In the genomic region with DNA sequence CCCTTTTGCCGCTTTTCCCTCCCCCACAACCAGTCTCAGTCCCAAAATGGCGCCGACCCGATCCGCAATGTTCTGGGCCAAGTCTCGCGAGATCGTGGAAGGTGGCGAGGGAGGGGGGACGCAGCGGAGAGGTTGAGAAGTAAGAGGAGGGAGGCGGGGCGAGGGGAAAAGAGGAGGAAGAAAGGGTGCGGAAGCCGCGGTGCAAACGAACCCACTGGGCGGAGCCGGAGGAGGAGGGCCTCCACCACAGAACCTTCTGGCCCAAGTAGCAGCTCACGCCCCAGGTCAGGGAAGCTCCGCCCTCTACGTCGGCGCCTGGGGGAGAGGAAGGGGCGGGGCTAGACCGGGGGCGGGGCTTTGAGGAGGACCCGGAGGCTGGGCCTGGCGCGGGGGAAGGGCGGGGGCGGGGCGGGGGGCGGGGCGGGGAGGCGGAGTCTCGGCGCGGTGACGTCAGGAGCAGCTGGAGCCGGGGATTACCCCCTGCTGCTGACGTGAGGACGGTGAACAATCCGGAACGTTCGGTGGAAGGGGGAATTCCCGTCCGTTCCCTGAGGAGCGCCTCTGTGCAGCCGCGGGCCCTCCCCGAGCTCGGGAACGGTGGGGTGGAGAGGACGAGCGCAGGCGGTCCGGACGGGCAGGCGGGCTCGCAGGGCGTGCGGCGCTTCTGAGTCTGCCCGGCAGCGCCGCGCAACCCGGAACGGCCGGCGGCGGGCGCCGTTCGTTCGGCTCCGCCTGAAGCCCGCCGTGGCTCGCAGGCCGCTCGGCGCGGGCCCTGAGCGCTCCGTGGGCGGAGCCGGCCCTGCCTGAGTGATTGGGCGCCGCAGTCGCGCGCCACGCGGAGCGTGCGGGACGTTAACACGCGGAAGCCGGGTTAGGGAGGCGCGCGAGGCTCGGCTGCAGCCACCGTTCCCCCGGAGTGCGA, we compare ENCODE assay signal across 8 mouse cellular contexts. TPM values are rescaled to one million over a fixed set of nuclear protein-coding genes. Genes with fewer than 3 reads are reported as not detected.
DNase-seq lines count a peak whose midpoint lies in the region; ATAC-seq and TF ChIP-seq lines count a peak whose summit lies in the region.

Gene Gpbp1, minus strand, starts transcription at position 310 of the 922 bp plus-strand sequence.

- TF ChIP-seq RAD21 in MEL (IDR thresholded peaks at IDR 0.05; ENCODE audit: low read depth, low read length): no peak

- no peak for TF ChIP-seq CTCF in MEL (IDR thresholded peaks at IDR 0.05 in 2 of 3, conservative IDR thresholded peaks at IDR 0.05 in 1 of 3; ENCODE audit: control insufficient read depth in 1 of 3, insufficient read depth in 1 of 3, low read depth in 2 of 3, low read length in 3 of 3, poor library complexity in 1 of 3, severe bottlenecking in 1 of 3)
- TF ChIP-seq CTCF in cerebellum, adult 2 months (IDR thresholded peaks at IDR 0.05; ENCODE audit: borderline replicate concordance, insufficient read depth, low read depth, low read length): no peak
- TF ChIP-seq CTCF in forebrain, postnatal 0 days (IDR thresholded peaks at IDR 0.05; ENCODE audit: low read depth): peak; percentile 1; the same call in 1 of the 2 replicates

- peak; percentile 99 for DNase-seq in MEL (ENCODE audit: low read depth, low spot score)
- DNase-seq in cerebellum, adult 2 months: peak; percentile 99 to 100
- DNase-seq in forebrain, postnatal 0 days: peak; percentile 99
- peak; percentile 100 for DNase-seq in heart, postnatal 4 days
- peak; percentile 100 for DNase-seq in layer of hippocampus, adult 8-10 months (ENCODE audit: low spot score in 2 of 2)
- DNase-seq in ovary, adult 18-20 months (ENCODE audit: low spot score): peak; percentile 100
- DNase-seq in thymus, postnatal 0 days (ENCODE audit: low spot score): peak; percentile 100

- peak within 1 kb of the TSS; percentile 96 for H3K27ac ChIP-seq in MEL (ENCODE audit: control insufficient read depth, low read depth, low read length)
- peak within 1 kb of the TSS; percentile 98 for H3K27ac ChIP-seq in cerebellum, adult 2 months (ENCODE audit: insufficient read depth, low read length)
- H3K27ac ChIP-seq in forebrain, postnatal 0 days (ENCODE audit: low read depth, low read length): peak within 1 kb of the TSS; percentile 94
- peak within 1 kb of the TSS; percentile 99 for H3K27ac ChIP-seq in lung, embryonic 15.5 days

- peaks cover 7 to 10% of the 10 kb centered on the region in 2 experiments; a peak in 2 of 4 replicates for H3K4me1 ChIP-seq in MEL (ENCODE audit: control insufficient read depth in 1 of 2, insufficient read depth in 2 of 2, low read length in 2 of 2)
- peaks cover under 1% of the 10 kb centered on the region; the same call in 1 of the 2 replicates for H3K4me1 ChIP-seq in cerebellum, adult 2 months (ENCODE audit: control insufficient read depth, insufficient read depth, low read length)
- H3K4me1 ChIP-seq in forebrain, postnatal 0 days (ENCODE audit: insufficient read depth): peaks cover 13% of the 10 kb centered on the region
- peaks cover 13% of the 10 kb centered on the region for H3K4me1 ChIP-seq in lung, embryonic 15.5 days

- ATAC-seq in forebrain, postnatal 0 days: peak; percentile 95
- ATAC-seq in lung, embryonic 15.5 days (ENCODE audit: borderline replicate concordance, extremely low read depth, low FRiP score, low TSS enrichment): peak; percentile 98

- TF ChIP-seq POLR2A in MEL (IDR thresholded peaks at IDR 0.05; ENCODE audit: control insufficient read depth in 1 of 2, insufficient read depth in 1 of 2, low read depth in 1 of 2, low read length in 2 of 2, poor library complexity in 1 of 2): peak; percentile 65 to 69
- TF ChIP-seq POLR2A in cerebellum, adult 2 months (IDR thresholded peaks at IDR 0.05; ENCODE audit: borderline replicate concordance, insufficient read depth, low read length): peak; percentile 65; the same call in 1 of the 2 replicates

- H3K79me2 ChIP-seq in MEL (ENCODE audit: control insufficient read depth, insufficient read depth, low read length, poor library complexity): peaks cover 34% of the 10 kb centered on the region

- TF ChIP-seq EP300 in MEL (IDR thresholded peaks at IDR 0.05; ENCODE audit: low read depth in 1 of 2, low read length in 2 of 2): peak in 1 of 2 experiments; percentile 31; a peak in 2 of 4 replicates

- H3K27me3 ChIP-seq in MEL (ENCODE audit: control insufficient read depth in 1 of 2, insufficient read depth in 2 of 2, low read length in 2 of 2): peaks cover 0 to 3% of the 10 kb centered on the region in 2 experiments; a peak in 1 of 4 replicates
- H3K27me3 ChIP-seq in cerebellum, adult 2 months (ENCODE audit: control insufficient read depth, insufficient read depth, low read length): no peaks in the 10 kb centered on the region
- H3K27me3 ChIP-seq in forebrain, postnatal 0 days (ENCODE audit: insufficient read depth, low read length): peaks cover 32% of the 10 kb centered on the region
- peaks cover 26% of the 10 kb centered on the region for H3K27me3 ChIP-seq in lung, embryonic 15.5 days

- peak within 1 kb of the TSS; percentile 96 to 97 for H3K4me3 ChIP-seq in MEL (ENCODE audit: control insufficient read depth in 1 of 2, insufficient read depth in 1 of 2, low read depth in 2 of 2, low read length in 2 of 2)
- peak within 1 kb of the TSS; percentile 77 for H3K4me3 ChIP-seq in cerebellum, adult 2 months (replicated peaks; ENCODE audit: insufficient read depth, low read depth, low read length)
- peak within 1 kb of the TSS; percentile 96 for H3K4me3 ChIP-seq in forebrain, postnatal 0 days (ENCODE audit: low read depth, low read length)
- H3K4me3 ChIP-seq in lung, embryonic 15.5 days: peak within 1 kb of the TSS; percentile 95

- no peaks in the 10 kb centered on the region for H3K9me3 ChIP-seq in MEL (replicated peaks; ENCODE audit: insufficient read depth, low read length)
- H3K9me3 ChIP-seq in forebrain, postnatal 0 days (ENCODE audit: low read length): no peaks in the 10 kb centered on the region
- H3K9me3 ChIP-seq in lung, embryonic 15.5 days: no peaks in the 10 kb centered on the region

- peak within 1 kb of the TSS; percentile 99 for H3K9ac ChIP-seq in MEL (ENCODE audit: control insufficient read depth, low read depth, low read length, poor library complexity, severe bottlenecking)
- peak within 1 kb of the TSS; percentile 94 for H3K9ac ChIP-seq in forebrain, postnatal 0 days
- peak within 1 kb of the TSS; percentile 97 for H3K9ac ChIP-seq in lung, embryonic 15.5 days

- under 1% methylated on average over 106 of the region's 109 CpGs for WGBS in cerebellum, adult 2 months
- WGBS in forebrain, postnatal 0 days: under 1% methylated on average over 84 of the region's 109 CpGs
- under 1% methylated on average over 80 of the region's 109 CpGs for WGBS in lung, embryonic 15.5 days

- H3K4me2 ChIP-seq in forebrain, postnatal 0 days (ENCODE audit: low read depth): peak within 1 kb of the TSS; percentile 96
- peak within 1 kb of the TSS; percentile 87 for H3K4me2 ChIP-seq in lung, embryonic 15.5 days

- H3K36me3 ChIP-seq in MEL (ENCODE audit: control insufficient read depth in 1 of 2, insufficient read depth in 2 of 2, low read length in 2 of 2): peaks cover 11 to 22% of the 10 kb centered on the region in 2 experiments
- no peaks in the 10 kb centered on the region for H3K36me3 ChIP-seq in forebrain, postnatal 0 days (ENCODE audit: insufficient read depth)
- no peaks in the 10 kb centered on the region for H3K36me3 ChIP-seq in lung, embryonic 15.5 days

TF ChIP-seq in MEL, 35 proteins besides CTCF, POLR2A, EP300 and RAD21 (continues in another document):
- no peak for TF ChIP-seq SMC3 (IDR thresholded peaks at IDR 0.05; ENCODE audit: low read depth, low read length)
- TF ChIP-seq SIN3A (IDR thresholded peaks at IDR 0.05; ENCODE audit: low read length): peak; percentile 84
- TF ChIP-seq MXI1 (IDR thresholded peaks at IDR 0.05; ENCODE audit: low read depth, low read length): peak; percentile 80
- TF ChIP-seq E2F4 (IDR thresholded peaks at IDR 0.05; ENCODE audit: borderline replicate concordance, low read depth, low read length): no peak; the same call in 1 of the 2 replicates
- TF ChIP-seq UBTF (IDR thresholded peaks at IDR 0.05; ENCODE audit: borderline replicate concordance, insufficient read depth, low read depth, low read length): no peak
- 0 out of 2 replicates have a peak, but pooled peaks have one; percentile 27 for TF ChIP-seq MYC (IDR thresholded peaks at IDR 0.05; ENCODE audit: low read depth, low read length)
- TF ChIP-seq USF1 (IDR thresholded peaks at IDR 0.05; ENCODE audit: low read depth, low read length): no peak
- TF ChIP-seq ELF1 (IDR thresholded peaks at IDR 0.05; ENCODE audit: low read depth, low read length): peak; percentile 88
- TF ChIP-seq JUND (IDR thresholded peaks at IDR 0.05; ENCODE audit: low read depth, low read length): no peak
- no peak for TF ChIP-seq RCOR1 (IDR thresholded peaks at IDR 0.05; ENCODE audit: low read depth, low read length)
- peak; percentile 83 for TF ChIP-seq HCFC1 (IDR thresholded peaks at IDR 0.05; ENCODE audit: low read depth, low read length)
- TF ChIP-seq BHLHE40 (IDR thresholded peaks at IDR 0.05; ENCODE audit: borderline replicate concordance, low read depth, low read length): 0 out of 2 replicates have a peak, but pooled peaks have one; percentile 15
- peak; percentile 73 for TF ChIP-seq TBP (IDR thresholded peaks at IDR 0.05; ENCODE audit: low read depth, low read length)
- TF ChIP-seq NELFE (IDR thresholded peaks at IDR 0.05; ENCODE audit: low read depth, low read length): peak; percentile 52
- peak; percentile 92 for TF ChIP-seq ETS1 (IDR thresholded peaks at IDR 0.05; ENCODE audit: low read depth, low read length)
- TF ChIP-seq ZMIZ1 (IDR thresholded peaks at IDR 0.05; ENCODE audit: low read depth, low read length): 0 out of 2 replicates have a peak, but pooled peaks have one; percentile 31
- peak; percentile 79 for TF ChIP-seq POLR2AphosphoS2 (IDR thresholded peaks at IDR 0.05; ENCODE audit: low read length)
- TF ChIP-seq TAL1 (IDR thresholded peaks at IDR 0.05; ENCODE audit: low read length): no peak
- TF ChIP-seq CHD1 (IDR thresholded peaks at IDR 0.05; ENCODE audit: low read depth, low read length): no peak

RNA-seq across cellular contexts. Expression of gene Gpbp1, which starts in this region (rescaled TPM):
- 58.2 and 60.9 TPM in 2 replicates for total RNA-seq in MEL (2012; rRNA removed)
- 100 to 1,000 TPM in 1 of 2 experiments, 10 to 100 TPM in 1; 76.3 to 648 TPM for polyA plus RNA-seq in MEL (2012; ENCODE audit: insufficient read depth in 1 of 2, insufficient read length in 2 of 2, low read depth in 1 of 2, low replicate concordance in 2 of 2, missing spikeins in 1 of 2)
- polyA plus RNA-seq in cerebellum, adult 2 months (2012; rRNA removed): 52.6 and 53.0 TPM in 2 replicates
- total RNA-seq in forebrain, postnatal 0 days (2014; rRNA removed): 90.6 and 94.8 TPM in 2 replicates
- 82.0 and 85.6 TPM in 2 replicates for polyA plus RNA-seq in forebrain, postnatal 0 days (2015; fragmentation: Nextera tagmentation; extraction: Ambion mirVana)
- total RNA-seq in heart, postnatal 4 days (2021): 10 to 100 TPM; 50.5 to 53.7 TPM
- 100 to 1,000 TPM in 2 of 4 experiments, 10 to 100 TPM in 2; 83.8 to 113 (median 95.5) TPM for total RNA-seq in layer of hippocampus, adult 8-10 months (2022)
- polyA plus RNA-seq in lung, embryonic 15.5 days (2015; fragmentation: Nextera tagmentation; extraction: Ambion mirVana): 85.4 and 86.1 TPM in 2 replicates
- 98.7 and 103 TPM in 2 replicates for polyA plus RNA-seq in thymus, postnatal 0 days (2015; fragmentation: Nextera tagmentation; extraction: Ambion mirVana)

Comparison
In these comparisons a context has a peak if more than half of its experiments do, and no peak if none do; other contexts are left out.
1. Peak in every context shown above with its lines: DNase-seq, ATAC-seq, H3K4me3 ChIP-seq and H3K27ac ChIP-seq.